Mouse (Mus musculus): ENCODE results near the gene Gng2. TPM values are rescaled to one million over a fixed set of nuclear protein-coding genes. Genes with fewer than 3 reads are reported as not detected.

The Gng2 gene
- polyA plus RNA-seq, 1 experiment from 2014 or later, result 6.2 TPM

GRCm38 (mm10) chr14:19839600-19840332 is 137.7 kb downstream of the Gng2 start:
- H3K9me3 ChIP-seq (ENCODE audit: low read length), result no peaks in the 10 kb centered on the region
- H3K36me3 ChIP-seq (replicated peaks; ENCODE audit: insufficient read depth, low read length), result no peaks in the 10 kb centered on the region
- WGBS (ENCODE audit: insufficient replicate concordance), result 27% methylated on average over 15 of the region's 15 CpGs
- no peaks in the 10 kb centered on the region for H3K27me3 ChIP-seq (ENCODE audit: insufficient read depth, low read length)
- H3K4me2 ChIP-seq (ENCODE audit: low read depth, low read length), result peak overlapping the region; percentile 67
- no peak overlapping the region for H3K27ac ChIP-seq (ENCODE audit: low read depth)
- peak overlapping the region; percentile 32 for H3K4me3 ChIP-seq (ENCODE audit: low read depth, low read length)
- peak overlapping the region; percentile 41; the same call in 1 of the 2 replicates for H3K9ac ChIP-seq (replicated peaks)
- TF ChIP-seq CTCF (IDR thresholded peaks at IDR 0.05; ENCODE audit: low read depth), result peak; percentile 80
- TF ChIP-seq EP300 (IDR thresholded peaks at IDR 0.05; ENCODE audit: low read depth), result no peak
- peaks cover 3% of the 10 kb centered on the region; the same call in 1 of the 2 replicates for H3K4me1 ChIP-seq (ENCODE audit: insufficient read depth)
- DNase-seq (peak; percentile 64), ATAC-seq (peak; percentile 19; the same call in 1 of the 2 replicates)

DNA sequence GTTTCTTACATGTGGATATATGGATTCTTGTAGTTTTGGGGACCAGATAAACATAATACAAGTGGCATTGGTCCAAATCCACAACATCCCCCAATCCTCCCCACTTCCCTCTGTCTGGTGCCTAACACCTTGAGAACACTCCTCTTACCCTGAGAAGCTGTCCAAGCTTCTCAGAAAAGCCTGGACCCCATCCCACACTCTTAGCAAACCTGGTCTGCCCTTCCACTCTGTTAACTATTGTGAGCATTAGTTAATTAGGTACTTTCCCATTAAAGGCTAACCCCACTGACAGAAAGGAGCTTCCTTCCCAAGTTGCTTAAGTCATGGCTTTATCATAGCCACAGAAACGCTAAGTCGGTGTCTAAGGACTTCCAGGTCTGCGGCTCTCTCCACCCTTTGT is 141.1 kb downstream of the Gng2 start:
- no peaks in the 10 kb centered on the region for H3K9me3 ChIP-seq (ENCODE audit: low read length)
- H3K27me3 ChIP-seq (ENCODE audit: insufficient read depth, low read length), result no peaks in the 10 kb centered on the region
- ATAC-seq (no peak), DNase-seq (no peak)
- WGBS (ENCODE audit: insufficient replicate concordance), result 49% methylated on average over 3 of the region's 3 CpGs
- no peak overlapping the region for H3K9ac ChIP-seq (replicated peaks)
- no peak overlapping the region for H3K4me3 ChIP-seq (ENCODE audit: low read depth, low read length)
- no peak overlapping the region for H3K27ac ChIP-seq (ENCODE audit: low read depth)
- TF ChIP-seq EP300 (IDR thresholded peaks at IDR 0.05; ENCODE audit: low read depth), result no peak
- no peak for TF ChIP-seq CTCF (IDR thresholded peaks at IDR 0.05; ENCODE audit: low read depth)
- H3K4me2 ChIP-seq (ENCODE audit: low read depth, low read length), result no peak overlapping the region
- peaks cover 3% of the 10 kb centered on the region; the same call in 1 of the 2 replicates for H3K4me1 ChIP-seq (ENCODE audit: insufficient read depth)
- no peaks in the 10 kb centered on the region for H3K36me3 ChIP-seq (replicated peaks; ENCODE audit: insufficient read depth, low read length)

DNA sequence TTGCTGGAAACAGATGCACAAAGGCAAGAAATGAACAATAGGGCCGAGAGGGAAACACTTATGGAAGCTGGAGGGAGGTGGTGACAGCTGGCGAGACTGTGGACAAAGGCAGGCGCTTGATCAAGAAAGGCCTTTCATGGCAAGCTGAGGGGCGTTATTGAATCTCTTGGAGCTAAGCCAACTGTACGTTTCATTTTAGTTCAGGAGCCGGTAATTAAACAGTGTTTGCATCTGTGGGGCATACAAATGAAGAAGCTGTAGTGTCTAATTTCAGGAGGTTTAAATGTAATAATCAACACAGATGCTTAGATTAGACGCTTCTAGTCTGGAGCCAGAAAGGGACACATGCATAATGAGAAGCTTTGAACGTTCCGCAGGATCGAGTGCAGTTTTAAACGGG is 151.9 kb downstream of the Gng2 start:
- peaks cover 3% of the 10 kb centered on the region; the same call in 1 of the 2 replicates for H3K36me3 ChIP-seq (replicated peaks; ENCODE audit: insufficient read depth, low read length)
- no peak overlapping the region for H3K4me3 ChIP-seq (ENCODE audit: low read depth, low read length)
- no peaks in the 10 kb centered on the region for H3K9me3 ChIP-seq (ENCODE audit: low read length)
- WGBS (ENCODE audit: insufficient replicate concordance), result 78% methylated on average over 11 of the region's 11 CpGs
- H3K4me2 ChIP-seq (ENCODE audit: low read depth, low read length), result no peak overlapping the region
- ATAC-seq, result no peak
- H3K27ac ChIP-seq (ENCODE audit: low read depth), result no peak overlapping the region
- H3K27me3 ChIP-seq (ENCODE audit: insufficient read depth, low read length), result 0 out of 2 replicates have a peak, but pooled peaks cover 2% of the 10 kb centered on the region
- H3K9ac ChIP-seq (replicated peaks), result no peak overlapping the region
- no peak for DNase-seq
- no peaks in the 10 kb centered on the region for H3K4me1 ChIP-seq (ENCODE audit: insufficient read depth)
- TF ChIP-seq EP300 (IDR thresholded peaks at IDR 0.05; ENCODE audit: low read depth) (no peak), CTCF (IDR thresholded peaks at IDR 0.05; ENCODE audit: low read depth) (no peak)

DNA sequence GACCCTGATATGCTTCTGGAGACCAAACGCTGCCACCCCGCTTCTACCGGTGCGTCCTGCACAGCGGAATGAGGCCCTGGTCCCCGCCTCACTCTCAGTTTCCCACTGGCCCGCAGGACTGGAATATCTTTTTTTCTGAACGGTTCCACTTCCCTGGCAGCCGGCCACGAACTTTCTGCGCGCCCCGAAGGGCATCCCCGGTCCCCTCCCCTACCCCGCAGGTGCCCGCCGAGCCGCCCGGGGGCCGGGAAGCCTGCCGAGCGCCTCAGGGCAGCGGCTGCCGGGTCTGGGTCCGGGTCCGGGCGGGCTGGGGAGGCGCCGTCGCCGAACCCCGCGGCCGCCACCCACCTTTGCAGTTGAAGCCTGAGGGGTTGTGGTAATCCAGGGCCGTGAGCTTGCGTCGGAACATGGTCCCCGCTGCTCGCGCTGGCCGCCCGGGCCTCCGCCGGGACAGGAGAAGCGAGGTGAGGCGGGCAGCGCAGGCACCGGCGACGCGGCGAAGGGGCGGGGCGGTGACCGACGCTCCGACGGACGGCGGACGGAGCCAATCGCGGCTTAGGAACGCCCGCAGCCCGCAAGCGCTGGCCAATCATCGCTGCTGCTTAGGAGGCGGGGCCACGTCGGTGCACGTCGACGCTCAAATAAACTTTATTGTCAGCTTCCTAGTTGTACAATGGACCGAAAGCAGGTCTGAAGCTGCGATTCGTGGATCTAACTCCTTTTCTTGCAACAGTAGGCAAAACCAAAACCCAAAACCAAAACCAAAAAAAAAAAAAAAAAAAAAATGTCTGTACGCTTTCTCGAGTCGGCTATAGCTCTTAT is 153.9 kb downstream of the Gng2 start, which contains the start of gene Rtraf:
TSS of gene Rtraf (minus strand) at position 504 of the 822 bp plus-strand sequence.
- Histone ChIP-seq H3K9me3 (ENCODE audit: low read length) (no peaks in the 10 kb centered on the region), H3K36me3 (replicated peaks; ENCODE audit: insufficient read depth, low read length) (peaks cover 9% of the 10 kb centered on the region), H3K4me1 (ENCODE audit: insufficient read depth) (no peaks in the 10 kb centered on the region), H3K4me3 (ENCODE audit: low read depth, low read length) (peak within 1 kb of the TSS; percentile 83), H3K27me3 (ENCODE audit: insufficient read depth, low read length) (no peaks in the 10 kb centered on the region), H3K4me2 (ENCODE audit: low read depth, low read length) (peak within 1 kb of the TSS; percentile 84), H3K9ac (replicated peaks) (peak within 1 kb of the TSS; percentile 90), H3K27ac (ENCODE audit: low read depth) (peak within 1 kb of the TSS; percentile 87)
- TF ChIP-seq CTCF (IDR thresholded peaks at IDR 0.05; ENCODE audit: low read depth), result 0 out of 2 replicates have a peak, but pooled peaks have one; percentile 5
- peak; percentile 45; the same call in 1 of the 2 replicates for TF ChIP-seq EP300 (IDR thresholded peaks at IDR 0.05; ENCODE audit: low read depth)
- ATAC-seq (peak; percentile 100), DNase-seq (peak; percentile 95)
- WGBS (ENCODE audit: insufficient replicate concordance), result 1% methylated on average over 76 of the region's 80 CpGs

Other genes starting within 250 kb of the Gng2 start
- 4.9 and 5.9 TPM in 2 replicates for gene Nid2, start 226.4 kb downstream of the Gng2 start, polyA plus RNA-seq (2015; fragmentation: Nextera tagmentation; extraction: Ambion mirVana)
- 100 and 106 TPM in 2 replicates for gene Rtraf, start 153.8 kb downstream of the Gng2 start, polyA plus RNA-seq (2015; fragmentation: Nextera tagmentation; extraction: Ambion mirVana)
- gene Saysd1, start 160.9 kb upstream of the Gng2 start, polyA plus RNA-seq (2015; fragmentation: Nextera tagmentation; extraction: Ambion mirVana), result 9.6 and 11.0 TPM in 2 replicates
- gene Kcnk5, start 204.2 kb upstream of the Gng2 start, polyA plus RNA-seq (2015; fragmentation: Nextera tagmentation; extraction: Ambion mirVana), result 4.5 and 5.1 TPM in 2 replicates

All from liver, postnatal 0 days (tissue).